Mouse (Mus musculus) left cerebral cortex, postnatal 4 days (tissue): ENCODE measurements around the gene 1500011B03Rik. TPM values are rescaled to one million over a fixed set of nuclear protein-coding genes. Genes with fewer than 3 reads are reported as not detected.

Experiments used
- DNase-seq: peaks from one replicate; pipeline ENCODE4 v3.0.0-alpha.2; 2022
- intact Hi-C: fragments of 180-260 bp; cut with DNase I; formaldehyde crosslinking; loops from one replicate; pipeline ENCODE4 v1.15.1; 2025
- total RNA-seq, 2 experiments: library from RNA; stranded (reverse); gene quantifications; 2 replicates each; pipeline ENCODE4 v1.2.3; 2021

The 1500011B03Rik gene
- total RNA-seq, 2 experiments from 2014 or later: 166 to 169 TPM

DNA sequence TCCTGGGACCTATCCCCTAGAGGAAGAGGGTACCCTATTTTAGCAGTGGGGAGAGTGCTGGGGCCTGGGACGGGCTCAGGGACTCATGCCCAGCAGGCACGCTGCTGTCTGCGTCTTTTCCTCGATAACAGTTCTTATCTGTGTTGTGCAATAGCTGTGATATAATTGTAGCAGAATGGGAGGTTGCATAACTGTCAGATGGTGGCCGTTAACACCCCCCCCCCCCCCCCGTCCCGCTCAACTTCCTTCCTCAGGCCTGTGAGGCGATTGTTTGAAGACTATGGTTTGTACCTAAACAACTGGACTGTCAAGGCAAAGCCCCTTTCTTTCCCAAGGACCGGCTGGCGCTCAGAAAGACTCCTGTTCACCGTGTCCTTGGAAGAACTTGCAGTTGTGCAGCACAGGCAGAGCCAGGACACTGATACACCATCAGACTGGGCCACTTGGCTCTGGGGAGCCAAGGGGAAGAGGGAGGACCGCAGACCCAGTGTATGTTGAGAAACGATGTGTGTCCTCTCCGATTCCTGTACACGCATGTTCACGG is 38.6 kb downstream of the 1500011B03Rik start:
- intact Hi-C loops: no loop called here

DNA sequence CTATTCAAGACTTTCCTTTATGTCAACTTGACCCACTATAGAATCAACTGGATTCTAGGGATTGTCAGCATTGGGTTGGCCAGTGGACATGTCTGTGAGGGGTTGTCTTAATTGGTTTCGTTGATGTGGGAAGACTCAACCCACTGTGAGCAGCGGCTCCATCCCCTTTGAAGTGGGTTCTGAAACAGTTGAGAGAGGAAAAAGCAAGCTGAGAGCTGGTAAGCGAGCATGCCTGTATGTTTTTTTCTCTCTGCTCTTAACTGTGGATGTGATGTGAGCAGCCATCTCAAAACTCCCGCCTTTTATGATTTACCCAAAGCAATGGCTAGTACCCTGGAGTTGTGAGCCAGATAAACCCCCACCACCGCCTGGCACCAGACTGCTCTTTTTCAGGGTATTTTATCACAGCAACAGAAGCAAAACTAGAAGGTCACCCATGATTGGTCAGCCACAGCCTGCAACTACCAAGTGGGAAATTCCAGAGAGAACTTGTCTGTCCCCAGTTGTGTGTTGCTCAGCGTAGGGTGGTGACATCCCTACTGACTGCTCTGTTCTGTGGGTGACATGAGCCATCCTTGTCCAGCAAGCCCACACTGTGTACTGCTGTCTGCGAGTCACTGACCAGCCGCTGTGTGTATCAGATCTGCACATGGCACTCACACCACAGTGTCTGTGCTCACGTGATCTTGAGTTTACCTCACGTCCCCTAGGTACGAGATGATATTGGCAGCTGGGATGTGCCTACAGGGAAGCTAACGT is 39.7 kb downstream of the 1500011B03Rik start:
- no peak for DNase-seq
- intact Hi-C loops: no loop called here

More for the DNA sequence above, 38.6 kb downstream of the 1500011B03Rik start:
- DNase-seq: no peak

DNA sequence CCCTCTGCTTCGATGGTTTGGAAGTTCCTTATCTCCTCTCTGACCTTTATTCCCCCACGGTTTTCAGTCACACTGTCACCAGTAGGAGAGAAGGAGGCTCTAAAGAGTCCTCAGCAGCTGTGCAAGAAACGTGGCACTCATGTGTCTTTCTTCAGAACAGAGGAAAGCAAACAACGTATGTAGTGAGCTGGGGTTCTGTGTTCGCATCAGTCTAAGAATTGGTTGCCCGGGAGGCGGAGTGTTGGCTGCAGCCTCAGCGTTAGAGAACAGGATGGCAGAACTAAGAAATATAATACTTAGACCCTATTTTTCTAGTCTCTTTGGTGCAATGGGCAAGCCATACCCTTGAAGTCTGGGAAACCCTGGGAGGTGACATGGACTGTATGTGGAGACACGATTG is 40.3 kb downstream of the 1500011B03Rik start:
- intact Hi-C loops: no loop called here
- no peak for DNase-seq

DNA sequence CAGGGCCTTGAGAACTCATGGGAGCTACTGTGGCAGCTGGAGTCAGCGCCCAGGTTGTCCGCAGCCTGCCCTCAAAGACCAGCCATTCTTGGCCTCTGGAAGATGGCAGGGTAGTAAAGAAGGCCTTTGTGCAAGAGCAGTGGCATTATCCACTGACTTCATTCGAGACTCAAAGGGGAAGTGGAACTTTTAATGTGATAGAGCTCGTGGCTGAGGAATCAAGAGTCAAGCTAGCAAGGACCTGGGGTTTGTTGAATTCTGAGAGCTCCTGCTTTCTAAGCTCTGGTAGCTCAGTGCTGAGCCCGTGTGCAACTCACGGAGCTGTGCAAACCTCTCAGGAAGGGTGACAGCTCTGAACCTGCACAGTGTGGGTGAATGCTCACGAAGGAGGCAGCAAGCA is 42.4 kb downstream of the 1500011B03Rik start:
- intact Hi-C loops: no loop called here
- DNase-seq: no peak

DNA sequence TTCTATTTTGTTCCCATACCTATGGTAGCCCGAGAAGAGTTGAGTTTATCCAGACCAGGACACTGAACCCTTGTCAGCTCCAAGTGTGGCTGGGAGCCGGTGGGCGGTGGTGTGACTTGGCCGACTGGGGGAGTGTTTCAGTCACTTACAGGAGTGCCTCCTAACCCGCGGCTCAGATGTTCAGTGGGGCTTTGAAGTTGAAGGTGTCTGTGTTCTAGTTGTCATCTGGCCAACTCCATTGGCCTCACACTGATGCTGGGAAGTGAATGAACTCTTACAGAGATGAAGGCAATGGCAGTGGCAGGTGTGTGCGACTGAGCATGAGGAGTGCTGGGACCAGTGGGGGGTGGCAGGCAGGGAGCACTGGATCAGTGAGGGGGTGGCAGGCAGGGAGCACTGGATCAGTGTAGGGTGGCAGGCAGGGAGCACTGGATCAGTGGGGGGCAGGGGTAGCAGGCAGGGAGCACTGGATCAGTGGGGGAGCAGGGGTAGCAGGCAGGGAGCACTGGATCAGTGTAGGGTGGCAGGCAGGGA is 43.2 kb downstream of the 1500011B03Rik start:
- intact Hi-C loops: no loop called here
- DNase-seq: no peak

DNA sequence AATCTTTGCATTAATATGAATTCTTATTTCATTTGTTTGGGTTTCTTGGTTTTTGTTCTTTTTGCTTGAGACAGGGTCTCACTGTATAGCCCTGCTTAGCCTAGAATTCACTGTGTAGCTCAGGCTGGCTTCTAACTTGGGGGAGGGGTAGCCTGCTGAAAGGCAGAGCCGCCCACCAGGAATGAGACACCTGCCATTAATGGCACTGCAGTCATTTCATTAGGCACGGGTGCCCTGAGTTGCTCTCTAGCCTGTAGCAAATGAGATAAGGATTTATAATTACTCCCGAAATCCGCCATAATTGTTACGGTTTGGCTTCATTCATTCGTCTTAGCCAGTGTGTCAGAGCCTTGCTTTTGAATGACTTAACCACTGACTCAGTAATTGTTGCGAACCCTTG is 47.1 kb downstream of the 1500011B03Rik start:
- intact Hi-C loops: no loop called here
- DNase-seq: no peak

DNA sequence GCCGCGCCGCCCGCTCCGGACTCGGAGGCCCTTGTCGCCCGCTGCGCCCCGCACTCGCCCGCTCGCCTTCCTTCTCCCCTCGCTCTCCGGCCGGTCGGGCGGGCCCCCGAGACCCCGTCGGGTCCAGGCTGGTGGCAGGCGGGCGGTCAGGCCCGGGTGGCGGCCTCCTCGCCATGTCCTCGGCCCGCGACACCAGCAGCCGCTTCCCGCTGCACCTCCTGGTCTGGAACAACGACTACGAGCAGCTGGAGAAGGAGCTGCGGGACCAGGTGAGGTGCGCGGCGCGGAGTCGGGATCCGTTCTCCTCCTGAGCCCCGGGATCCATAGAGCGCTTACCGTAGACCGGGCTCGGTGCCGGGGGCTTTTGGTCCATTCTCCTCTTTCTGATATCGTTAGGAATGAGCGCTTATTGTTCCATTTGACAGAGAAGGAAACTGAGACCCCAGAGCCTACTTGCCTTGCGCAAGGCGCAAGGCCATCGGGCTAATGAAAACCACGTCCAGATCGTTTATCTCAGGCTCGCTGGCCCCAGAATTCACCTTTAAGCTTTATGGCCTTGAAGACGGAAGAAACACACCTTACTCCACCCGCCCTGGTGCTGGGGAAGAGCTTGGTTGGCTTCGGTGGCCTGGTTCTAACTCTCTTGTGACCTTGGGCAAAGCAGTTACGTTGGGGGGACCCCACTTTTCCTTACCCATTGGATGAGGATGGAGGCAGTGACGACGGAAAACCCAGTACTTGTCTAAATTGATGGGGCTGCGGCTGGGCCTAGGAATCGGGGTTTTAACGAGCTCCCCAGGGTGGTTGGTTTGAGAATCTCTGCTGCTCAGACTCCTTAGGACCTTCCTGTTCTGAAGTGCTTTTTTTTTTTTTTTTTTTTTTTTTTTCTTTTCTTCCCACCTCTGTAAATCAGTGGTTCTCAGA is 48.0 kb downstream of the 1500011B03Rik start, which contains the start of gene Git2:
TSS of gene Git2 (minus strand) at position 462 of the 924 bp plus-strand sequence.
- DNase-seq: no peak
- intact Hi-C loops: no loop called here

DNA sequence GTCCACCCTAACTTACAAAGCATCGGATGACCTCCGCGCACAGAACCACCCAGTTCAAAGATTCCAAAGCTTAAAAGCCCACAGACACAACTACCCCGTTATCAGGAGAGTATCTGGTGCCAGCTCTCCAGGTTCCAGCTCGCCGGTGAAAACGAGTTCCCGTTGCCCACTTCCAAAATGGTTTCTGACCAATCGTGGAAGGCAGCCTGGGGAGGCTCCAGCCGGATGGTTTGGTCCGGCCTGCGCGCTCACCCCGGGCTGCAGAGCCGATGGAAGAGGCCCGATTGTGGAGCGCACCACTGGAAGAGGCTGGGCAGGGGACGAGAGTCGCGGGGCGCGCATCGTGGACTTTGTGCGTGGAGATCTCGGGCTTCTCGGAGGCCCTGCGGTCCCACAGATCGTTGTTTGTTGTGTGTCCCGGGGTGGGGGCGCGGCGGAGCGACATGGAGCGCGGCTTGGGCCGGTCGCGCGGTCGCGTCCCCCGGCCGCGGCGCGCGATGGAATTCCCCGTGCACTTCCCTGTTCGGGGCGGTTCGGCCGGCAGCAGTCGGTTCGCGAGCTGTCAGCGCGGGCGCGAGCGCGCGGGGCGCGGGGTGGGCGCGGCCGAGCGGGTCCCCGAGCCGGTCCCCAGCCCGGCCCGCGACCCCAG is 48.7 kb downstream of the 1500011B03Rik start, which contains the start of gene Ankrd13a:
TSS of gene Ankrd13a (plus strand) at position 275 of the 649 bp plus-strand sequence.
- intact Hi-C loops: no loop called here
- DNase-seq: peak; percentile 94

DNA sequence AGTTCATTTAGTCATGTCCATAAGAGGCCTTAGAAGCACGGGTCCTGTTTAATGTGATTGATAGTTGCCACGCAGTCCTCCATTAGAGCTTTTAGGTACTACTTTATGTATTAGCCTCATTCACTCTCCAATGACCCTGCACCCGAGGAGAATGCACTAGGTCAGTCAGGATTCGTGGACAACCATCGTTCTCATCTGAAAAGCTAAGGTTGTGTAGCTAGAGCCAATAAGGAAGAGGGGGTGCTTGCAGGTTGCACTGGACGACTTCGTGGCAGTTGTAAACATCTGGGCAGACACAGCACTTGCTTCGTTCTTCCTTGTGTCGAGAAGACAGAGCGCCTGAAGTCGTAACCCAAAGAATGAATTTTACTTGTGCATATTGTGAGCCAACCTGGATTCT is 49.5 kb downstream of the 1500011B03Rik start:
- intact Hi-C loops: no loop called here
- DNase-seq: no peak

DNA sequence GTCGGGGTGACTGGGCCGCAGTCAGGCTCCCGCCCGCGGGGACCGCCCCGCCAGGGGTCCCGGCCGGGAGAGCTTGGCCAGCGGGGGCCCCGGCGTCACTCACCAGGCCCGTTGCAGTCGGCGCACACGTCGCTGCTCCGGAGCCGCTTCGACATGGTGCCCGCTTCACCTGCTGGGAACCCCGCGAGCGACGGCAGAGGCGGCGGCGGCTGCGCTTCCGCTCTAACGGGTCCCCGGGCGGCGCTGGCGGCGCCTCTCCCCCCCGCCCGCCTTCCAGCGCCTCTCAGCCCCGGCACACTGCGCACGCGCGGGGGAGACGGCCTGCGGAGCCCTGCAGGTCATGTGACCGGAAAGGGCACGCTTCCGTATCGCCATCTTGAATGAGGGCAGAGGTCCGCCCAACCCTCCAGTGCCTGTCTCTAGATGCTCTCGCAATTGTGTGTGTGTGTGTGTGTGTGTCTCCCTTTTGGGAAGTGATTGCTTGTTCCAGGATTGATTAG is 50.0 kb downstream of the 1500011B03Rik start:
- intact Hi-C loops: no loop called here
- peak; percentile 98 for DNase-seq

DNA sequence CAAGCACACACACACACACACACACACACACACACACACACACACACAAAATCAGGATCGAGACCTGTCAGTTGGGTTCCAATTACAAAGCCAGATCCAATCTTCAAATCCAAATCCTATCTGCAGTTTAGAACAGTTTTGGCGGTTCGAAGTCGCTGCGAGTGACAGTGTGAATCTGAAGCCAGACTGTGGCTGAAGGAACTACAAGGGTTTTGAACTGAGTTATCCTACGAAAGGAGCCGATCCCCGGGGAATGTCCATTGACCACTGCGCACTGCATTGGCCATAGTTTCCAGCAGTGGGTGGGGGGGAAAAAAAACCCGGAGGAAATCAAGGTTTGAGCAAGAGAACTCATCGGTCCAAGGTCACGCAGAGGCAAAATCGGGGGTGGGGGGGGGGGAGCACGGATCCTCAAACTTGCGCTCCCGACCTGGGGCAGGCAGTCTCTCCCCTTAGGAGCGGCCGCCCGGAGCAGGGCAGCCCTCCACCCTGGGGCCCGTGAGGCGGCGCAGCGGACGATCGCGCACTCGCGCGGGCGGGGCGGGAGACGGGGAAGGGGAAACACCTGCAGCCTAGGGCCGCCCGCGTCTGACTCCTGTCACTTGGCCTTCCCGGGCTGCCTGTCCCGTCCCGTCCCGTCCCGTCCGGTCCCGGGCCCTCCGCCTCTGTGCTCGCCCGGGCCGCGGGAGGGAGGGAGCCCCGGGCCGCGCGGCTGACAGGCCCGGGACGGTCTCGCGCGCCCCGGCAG is 50.6 kb downstream of the 1500011B03Rik start:
- peak; percentile 50 for DNase-seq
- intact Hi-C loops: no loop called here

DNA sequence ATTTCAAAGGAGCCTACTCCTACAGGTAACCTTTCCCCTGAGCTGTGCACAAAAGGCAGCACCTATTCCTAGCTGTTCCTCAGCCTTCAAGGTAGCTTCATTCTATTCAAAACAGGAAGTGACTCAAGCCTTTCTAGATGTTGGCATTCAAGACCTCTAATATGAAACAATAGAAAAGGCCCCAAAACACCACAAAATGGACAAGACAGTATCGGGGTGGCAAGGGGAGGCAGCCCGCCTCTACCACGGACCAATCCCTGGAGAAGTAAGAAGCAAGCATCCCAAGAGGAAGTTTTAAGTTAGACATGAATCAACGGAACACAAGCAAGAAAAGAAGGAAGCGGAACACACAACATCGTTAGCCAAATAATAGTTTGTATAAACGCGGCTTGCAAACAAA is 51.5 kb downstream of the 1500011B03Rik start:
- no peak for DNase-seq
- intact Hi-C loops: no loop called here

DNA sequence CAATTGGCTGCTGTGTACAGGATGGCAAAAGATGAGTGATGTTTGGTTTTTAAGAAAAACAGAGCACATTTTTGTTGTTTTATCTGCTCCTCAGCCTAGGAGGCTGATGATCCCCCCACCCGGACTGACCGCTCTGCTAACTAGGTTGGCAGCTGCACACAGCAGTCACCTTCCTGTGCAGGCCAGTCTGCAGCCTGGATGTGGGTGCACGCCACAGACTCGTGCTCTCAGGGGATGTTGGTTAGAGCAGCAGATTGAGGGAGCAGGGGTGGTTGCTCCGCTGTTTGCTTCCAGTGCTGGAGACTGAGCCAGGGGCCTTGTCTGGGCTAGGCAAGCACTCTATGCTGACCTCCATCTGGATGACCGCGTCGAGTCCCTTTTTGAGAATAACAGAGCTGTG is 53.5 kb downstream of the 1500011B03Rik start:
- no peak for DNase-seq
- intact Hi-C loops: no loop called here

DNA sequence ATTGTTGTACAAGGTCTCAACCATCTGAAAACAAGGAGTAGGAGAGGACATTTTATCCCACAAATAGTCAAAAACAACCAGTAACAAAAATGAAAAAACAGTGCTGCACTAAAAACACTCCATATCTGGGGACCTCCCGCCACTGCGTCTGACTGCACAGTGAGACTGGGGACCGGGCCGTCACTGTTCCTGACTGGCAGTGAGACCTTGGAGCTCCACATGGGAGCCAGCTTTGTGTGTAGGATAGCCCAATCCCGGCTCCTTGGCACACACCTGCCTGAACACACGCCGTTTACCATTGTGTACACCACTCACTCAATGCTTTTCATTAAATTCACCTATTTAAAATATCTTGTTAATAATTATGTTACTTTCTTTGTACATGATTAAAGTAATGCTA is 56.1 kb downstream of the 1500011B03Rik start:
- intact Hi-C loops: no loop called here
- no peak for DNase-seq

DNA sequence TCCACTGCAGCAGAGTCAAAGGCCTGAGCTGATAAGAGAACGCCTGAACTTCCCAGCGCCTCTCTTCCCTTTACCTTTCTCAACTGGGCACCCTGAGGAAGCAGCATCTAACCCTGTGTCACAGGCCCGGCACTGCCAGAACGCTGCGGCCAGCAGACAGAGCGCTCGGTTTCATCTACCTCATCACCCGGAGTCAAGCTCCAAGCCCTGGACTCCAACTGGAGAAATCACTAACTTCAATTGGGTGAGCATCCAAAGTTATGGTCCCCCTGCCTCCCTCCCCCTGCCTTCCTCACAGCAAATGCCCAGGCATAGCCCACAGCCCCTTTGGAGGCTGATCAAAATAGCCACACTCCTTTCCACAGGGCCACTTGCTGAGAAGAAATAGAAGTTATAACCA is 56.6 kb downstream of the 1500011B03Rik start:
- intact Hi-C loops: no loop called here
- no peak for DNase-seq

DNA sequence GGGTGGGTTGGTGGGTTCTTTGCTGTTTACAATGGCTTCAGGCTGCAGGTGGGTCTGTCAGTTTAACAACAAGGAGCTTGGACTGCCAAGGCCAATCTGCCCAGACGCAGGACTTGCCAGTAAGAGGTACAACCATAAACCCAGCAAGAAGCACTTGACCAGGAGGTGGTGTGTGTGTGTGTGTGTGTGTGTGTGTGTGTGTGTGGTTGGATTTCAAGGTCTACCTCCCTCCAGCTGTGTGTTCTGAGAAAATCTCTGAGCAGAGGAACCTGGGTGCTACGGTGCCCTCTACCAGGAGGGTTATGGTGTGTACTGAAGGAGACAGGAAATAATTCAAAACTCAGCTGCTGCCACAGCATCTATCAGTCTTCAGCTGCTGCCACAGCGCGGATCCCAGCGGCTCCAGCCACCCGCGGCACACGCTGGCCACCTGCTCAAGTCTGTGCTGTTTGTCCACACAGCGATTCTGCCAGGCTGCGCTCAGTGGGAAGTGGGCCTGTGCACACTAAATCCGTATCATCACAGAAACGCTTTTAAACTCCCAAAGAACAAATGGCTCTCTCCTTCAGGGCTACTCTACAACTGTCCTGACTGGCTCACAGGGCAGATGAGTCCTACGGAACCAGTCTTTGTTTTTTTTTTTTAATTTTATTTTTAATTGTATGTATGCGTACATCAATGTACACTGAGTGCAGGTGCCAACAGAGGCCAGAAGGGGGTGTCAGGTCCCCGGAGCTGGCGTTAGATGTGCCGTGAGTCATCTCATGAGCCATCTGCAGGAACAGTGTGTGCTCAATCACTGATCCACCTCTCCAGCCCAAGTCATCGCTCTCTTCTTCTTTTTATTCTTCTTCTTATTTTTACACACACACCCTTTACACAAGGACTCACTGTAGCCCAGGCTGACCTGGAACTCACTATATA is 58.2 kb downstream of the 1500011B03Rik start:
- DNase-seq: peak; percentile 82
- intact Hi-C loops: no loop called here

DNA sequence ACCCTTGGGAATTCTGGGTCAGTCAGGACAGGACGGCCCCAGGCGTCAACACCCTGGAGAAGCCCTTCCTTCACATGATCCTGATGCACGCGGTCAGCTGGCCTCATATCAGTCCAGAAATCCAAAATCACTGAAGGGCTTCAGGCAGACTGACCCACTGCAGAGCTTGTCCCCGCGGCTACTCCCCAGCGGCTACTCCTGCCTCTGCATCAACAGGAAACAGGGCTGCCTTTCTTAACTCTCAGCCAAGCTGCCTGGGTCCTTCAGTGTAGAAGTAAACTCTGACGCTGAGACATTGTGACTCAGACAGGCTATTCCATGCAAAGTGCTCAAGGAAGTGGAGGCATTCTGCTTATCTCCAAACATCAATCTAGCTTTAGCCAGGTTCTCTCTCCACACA is 61.3 kb downstream of the 1500011B03Rik start:
- intact Hi-C loops: no loop called here
- DNase-seq: no peak

DNA sequence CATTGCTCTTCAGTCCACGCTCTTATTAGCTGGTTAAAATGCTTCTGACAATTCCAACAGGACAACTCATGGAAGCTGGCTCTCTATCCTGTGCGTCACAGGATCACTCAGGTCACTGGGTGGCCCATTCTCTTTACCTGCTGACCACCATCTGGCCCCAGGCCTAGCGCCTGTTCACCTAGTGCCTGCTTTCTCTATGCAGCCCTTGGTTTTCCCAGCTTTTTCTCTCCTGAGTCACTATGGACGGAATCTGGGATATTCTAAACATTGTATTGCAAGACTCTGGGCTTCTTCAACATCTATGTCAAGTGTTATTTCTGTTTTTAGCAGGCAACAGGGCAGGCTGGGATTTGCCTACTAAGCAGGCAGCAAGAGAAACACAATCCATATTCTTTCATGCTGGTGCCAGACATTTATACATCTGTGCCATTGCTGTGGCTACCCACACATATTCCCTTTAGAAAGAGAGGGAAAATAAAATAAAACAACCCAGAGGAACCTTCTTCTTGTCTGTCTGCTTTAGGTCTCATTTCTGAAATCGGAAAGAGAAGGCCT is 63.7 kb downstream of the 1500011B03Rik start:
- DNase-seq: no peak
- intact Hi-C loops: no loop called here
